ENCODE assay signal across 25 mouse cellular contexts in genomic region chr6:41078539-41079303, GRCm38 (mm10). TPM values are rescaled to one million over a fixed set of nuclear protein-coding genes. Genes with fewer than 3 reads are reported as not detected.
DNase-seq lines count a peak whose midpoint lies in the region; ATAC-seq and TF ChIP-seq lines count a peak whose summit lies in the region.
"Had no signal": no experiment of that assay in that cellular context is flagged by ENCODE, and none has a peak within 500 bp of the region (broad histone marks: within the 10 kb centered on the region; RNA-seq: fewer than 3 reads in every experiment).

No protein-coding gene starts in this region.

- no peak overlapping the region for H3K4me2 ChIP-seq in forebrain, embryonic 14.5 days (ENCODE audit: low read length)
- H3K4me2 ChIP-seq in forebrain, embryonic 13.5 days = no peak overlapping the region
- no peak overlapping the region for H3K4me2 ChIP-seq in hindbrain, postnatal 0 days (ENCODE audit: low read depth, low read length)
- H3K4me2 ChIP-seq in lung, postnatal 0 days (replicated peaks; ENCODE audit: low read depth, low read length) = no peak overlapping the region
- H3K4me2 ChIP-seq: liver, embryonic 13.5 days; neural tube, embryonic 12.5 days; stomach, embryonic 15.5 days had no signal

- ATAC-seq in forebrain, embryonic 14.5 days = no peak
- ATAC-seq in forebrain, embryonic 13.5 days = no peak
- ATAC-seq in hindbrain, postnatal 0 days = peak; percentile 21; the same call in 1 of the 2 replicates
- ATAC-seq in lung, postnatal 0 days = no peak

- TF ChIP-seq CTCF in hindbrain, postnatal 0 days (IDR thresholded peaks at IDR 0.05; ENCODE audit: low read depth) = no peak
- no peak for TF ChIP-seq CTCF in lung, postnatal 0 days (IDR thresholded peaks at IDR 0.05)
- TF ChIP-seq CTCF in cerebellum, adult 2 months (IDR thresholded peaks at IDR 0.05; ENCODE audit: borderline replicate concordance, insufficient read depth, low read depth, low read length) = no peak

- H3K9ac ChIP-seq in forebrain, embryonic 14.5 days (ENCODE audit: low read length) = no peak overlapping the region
- H3K9ac ChIP-seq in forebrain, embryonic 13.5 days = no peak overlapping the region
- no peak overlapping the region for H3K9ac ChIP-seq in hindbrain, postnatal 0 days (replicated peaks; ENCODE audit: low read length)
- no peak overlapping the region for H3K9ac ChIP-seq in lung, postnatal 0 days (replicated peaks; ENCODE audit: low read depth)
- H3K9ac ChIP-seq: liver, embryonic 13.5 days; neural tube, embryonic 12.5 days; stomach, embryonic 15.5 days had no signal

- H3K27me3 ChIP-seq in forebrain, embryonic 14.5 days (replicated peaks; ENCODE audit: control insufficient read depth, insufficient read depth, low read length) = no peaks in the 10 kb centered on the region
- H3K27me3 ChIP-seq in forebrain, embryonic 13.5 days = no peaks in the 10 kb centered on the region
- no peaks in the 10 kb centered on the region for H3K27me3 ChIP-seq in hindbrain, postnatal 0 days (ENCODE audit: insufficient read depth, low read length)
- H3K27me3 ChIP-seq in lung, postnatal 0 days (replicated peaks; ENCODE audit: insufficient read depth, low read length) = no peaks in the 10 kb centered on the region
- no peaks in the 10 kb centered on the region for H3K27me3 ChIP-seq in cerebellum, adult 2 months (ENCODE audit: control insufficient read depth, insufficient read depth, low read length)
- H3K27me3 ChIP-seq: liver, embryonic 13.5 days; megakaryocyte, embryonic 14.5 days; neural tube, embryonic 12.5 days; stomach, embryonic 15.5 days had no signal

- H3K36me3 ChIP-seq in forebrain, embryonic 14.5 days (ENCODE audit: control insufficient read depth, insufficient read depth, low read length) = no peaks in the 10 kb centered on the region
- H3K36me3 ChIP-seq in forebrain, embryonic 13.5 days (ENCODE audit: poor library complexity, severe bottlenecking) = no peaks in the 10 kb centered on the region
- no peaks in the 10 kb centered on the region for H3K36me3 ChIP-seq in hindbrain, postnatal 0 days (ENCODE audit: insufficient read depth, low read length)
- no peaks in the 10 kb centered on the region for H3K36me3 ChIP-seq in lung, postnatal 0 days (ENCODE audit: insufficient read depth, low read length)
- H3K36me3 ChIP-seq: liver, embryonic 13.5 days; neural tube, embryonic 12.5 days; stomach, embryonic 15.5 days had no signal

- H3K9me3 ChIP-seq in forebrain, embryonic 14.5 days (replicated peaks; ENCODE audit: control insufficient read depth, low read length) = no peaks in the 10 kb centered on the region
- no peaks in the 10 kb centered on the region for H3K9me3 ChIP-seq in forebrain, embryonic 13.5 days (replicated peaks)
- no peaks in the 10 kb centered on the region for H3K9me3 ChIP-seq in hindbrain, postnatal 0 days (ENCODE audit: low read length)
- H3K9me3 ChIP-seq in lung, postnatal 0 days (ENCODE audit: low read length) = no peaks in the 10 kb centered on the region
- H3K9me3 ChIP-seq: liver, embryonic 13.5 days; megakaryocyte, embryonic 14.5 days; neural tube, embryonic 12.5 days; stomach, embryonic 15.5 days had no signal

- H3K4me1 ChIP-seq in forebrain, embryonic 14.5 days (ENCODE audit: control insufficient read depth, insufficient read depth, low read length) = no peaks in the 10 kb centered on the region
- no peaks in the 10 kb centered on the region for H3K4me1 ChIP-seq in forebrain, embryonic 13.5 days
- H3K4me1 ChIP-seq in hindbrain, postnatal 0 days (ENCODE audit: insufficient read depth, low read length) = 0 out of 2 replicates have a peak, but pooled peaks cover 5% of the 10 kb centered on the region
- H3K4me1 ChIP-seq in lung, postnatal 0 days (ENCODE audit: insufficient read depth, low read depth, low read length) = no peaks in the 10 kb centered on the region
- H3K4me1 ChIP-seq in cerebellum, adult 2 months (ENCODE audit: control insufficient read depth, insufficient read depth, low read length) = no peaks in the 10 kb centered on the region
- H3K4me1 ChIP-seq: liver, embryonic 13.5 days; neural tube, embryonic 12.5 days; stomach, embryonic 15.5 days had no signal

- peak; percentile 3 for DNase-seq in forebrain, embryonic 14.5 days (ENCODE audit: low spot score)
- DNase-seq in retina, embryonic 14.5 days (ENCODE audit: low spot score) = peak; percentile 8
- DNase-seq in retina, postnatal 1 day = no peak
- DNase-seq in hindbrain, postnatal 0 days (ENCODE audit: low spot score) = peak; percentile 25
- no peak for DNase-seq in lung, postnatal 0 days (ENCODE audit: low spot score)
- no peak for DNase-seq in cerebellum, adult 2 months
- no peak for DNase-seq in heart, postnatal 36 days
- DNase-seq: cerebellum, adult 8-10 months; heart, adult 2 months; liver, embryonic 13.5 days; spleen, adult 18-20 months; thymus, postnatal 25 days had no signal

- no peak overlapping the region for H3K27ac ChIP-seq in forebrain, embryonic 14.5 days (ENCODE audit: low read depth, low read length)
- H3K27ac ChIP-seq in forebrain, embryonic 13.5 days = no peak overlapping the region
- H3K27ac ChIP-seq in hindbrain, postnatal 0 days = no peak overlapping the region
- no peak overlapping the region for H3K27ac ChIP-seq in lung, postnatal 0 days (ENCODE audit: low read length)
- no peak overlapping the region for H3K27ac ChIP-seq in cerebellum, adult 2 months (ENCODE audit: insufficient read depth, low read length)
- H3K27ac ChIP-seq: heart, adult 2 months; layer of hippocampus, adult 2 months; left cerebral cortex, adult 2 months; liver, embryonic 13.5 days; neural tube, embryonic 12.5 days; stomach, embryonic 15.5 days had no signal

- H3K4me3 ChIP-seq in forebrain, embryonic 14.5 days (ENCODE audit: low read depth, low read length) = no peak overlapping the region
- no peak overlapping the region for H3K4me3 ChIP-seq in forebrain, embryonic 13.5 days
- H3K4me3 ChIP-seq in hindbrain, postnatal 0 days (ENCODE audit: low read length) = no peak overlapping the region
- H3K4me3 ChIP-seq in lung, postnatal 0 days (ENCODE audit: low read depth, low read length) = no peak overlapping the region
- no peak overlapping the region for H3K4me3 ChIP-seq in cerebellum, adult 2 months (replicated peaks; ENCODE audit: insufficient read depth, low read depth, low read length)
- H3K4me3 ChIP-seq: heart, adult 2 months; layer of hippocampus, adult 2 months; left cerebral cortex, adult 2 months; liver, embryonic 13.5 days; megakaryocyte, embryonic 14.5 days; neural tube, embryonic 12.5 days; stomach, embryonic 15.5 days had no signal

- no peak for TF ChIP-seq EP300 in lung, postnatal 0 days (IDR thresholded peaks at IDR 0.05)

- 58% methylated on average over 3 of the region's 3 CpGs for WGBS in forebrain, embryonic 14.5 days
- WGBS in forebrain, embryonic 13.5 days = 50% methylated on average over 3 of the region's 3 CpGs
- WGBS in hindbrain, postnatal 0 days = 23% methylated on average over 3 of the region's 3 CpGs
- WGBS in lung, postnatal 0 days = 33% methylated on average over 3 of the region's 3 CpGs
- 25% methylated on average over 3 of the region's 3 CpGs for WGBS in cerebellum, adult 2 months

- no peak for TF ChIP-seq POLR2A in cerebellum, adult 2 months (IDR thresholded peaks at IDR 0.05; ENCODE audit: borderline replicate concordance, insufficient read depth, low read length)

- intact Hi-C loops in heart, postnatal 36 days (cut with DNase I) = no loop called here

RNA-seq across cellular contexts. Expression of gene 2210010C04Rik, which starts 43.4 kb away (rescaled TPM):
- not detected in 2 replicates for polyA plus RNA-seq in forebrain, embryonic 14.5 days (2014; fragmentation: Nextera tagmentation; extraction: Ambion mirVana)
- polyA plus RNA-seq in forebrain, embryonic 13.5 days (2015; fragmentation: Nextera tagmentation; extraction: Ambion mirVana) = not detected in 2 replicates
- total RNA-seq in hindbrain, postnatal 0 days (2014; rRNA removed) = not detected in 2 replicates
- polyA plus RNA-seq in hindbrain, postnatal 0 days (2015; fragmentation: Nextera tagmentation; extraction: Ambion mirVana) = not detected in 2 replicates
- not detected in 2 replicates for polyA plus RNA-seq in lung, postnatal 0 days (2015; fragmentation: Nextera tagmentation; extraction: Ambion mirVana)
- 0.05 TPM in 1 of 2 replicates, not detected in the other for polyA plus RNA-seq in cerebellum, adult 2 months (2012; rRNA removed)
- not detected for total RNA-seq in heart, postnatal 36 days (2021)
- total RNA-seq: adrenal gland, adult 18-20 months; gastrocnemius, adult 8-10 months; heart, adult 2 months; layer of hippocampus, adult 2 months; left cerebral cortex, adult 2 months had no signal
- polyA plus RNA-seq: embryonic facial prominence, embryonic 11.5 days; heart, embryonic 16.5 days; kidney, embryonic 16.5 days; limb, embryonic 11.5 days; liver, embryonic 13.5 days; lung, embryonic 16.5 days; neural tube, embryonic 12.5 days had no signal

Comparison
In these comparisons a context has a peak if more than half of its experiments do, and no peak if none do; other contexts are left out.
1. DNase-seq: peak in forebrain, embryonic 14.5 days (single experiment), retina, embryonic 14.5 days (single experiment) and hindbrain, postnatal 0 days (single experiment); none in retina, postnatal 1 day (single experiment), lung, postnatal 0 days (single experiment), cerebellum, adult 2 months (0 of 2) and heart, postnatal 36 days (0 of 2).